Mouse (Mus musculus) midbrain, embryonic 14.5 days (tissue): ENCODE measurements at regions not wholly inside any gene's neighbourhood (a gene's known extent, or its start where the extent isn't known, plus 50 kb on each side); places are given as distances from the start of the nearest gene placed in this dataset.

Experiments used
- ATAC-seq: fragments of 200-750 bp; cut with Nextera tagmentation; 2 replicates; pipeline ENCODE4 v1.8.0; 2017; ENCODE audit warnings: moderate number of reproducible peaks, moderate library complexity; ENCODE audit not compliant: low FRiP score, low TSS enrichment
- DNase-seq: peaks from one replicate; pipeline ENCODE4 v3.0.0-alpha.2; 2015
- H3K27ac ChIP-seq: fragments of 300-500 bp; sonication (generic); replicated peaks from 2 replicates; pipeline ENCODE4 v1.5.1; 2014; ENCODE audit warnings: mild to moderate bottlenecking, low read depth, low read length, moderate library complexity
- H3K27me3 ChIP-seq: fragments of 300-500 bp; sonication (generic); 2 replicates; pipeline ENCODE4 v1.6.1; 2014; ENCODE audit warnings: low read length, control low read depth, mixed read lengths; ENCODE audit not compliant: control insufficient read depth, insufficient read depth
- H3K36me3 ChIP-seq: fragments of 300-500 bp; sonication (generic); 2 replicates; pipeline ENCODE4 v1.6.1; 2014; ENCODE audit warnings: low read length, control low read depth; ENCODE audit not compliant: control insufficient read depth, insufficient read depth
- H3K4me1 ChIP-seq: fragments of 300-500 bp; sonication (generic); 2 replicates; pipeline ENCODE4 v1.6.1; 2014; ENCODE audit warnings: mild to moderate bottlenecking, antibody characterized with exemption, low read length, control low read depth; ENCODE audit not compliant: control insufficient read depth, insufficient read depth
- H3K4me2 ChIP-seq: fragments of 300-500 bp; sonication (generic); 2 replicates; pipeline ENCODE4 v1.6.1; 2014; ENCODE audit warnings: mild to moderate bottlenecking, low read length, moderate library complexity
- H3K4me3 ChIP-seq: fragments of 300-500 bp; sonication (generic); replicated peaks from 2 replicates; pipeline ENCODE4 v1.5.1; 2014; ENCODE audit warnings: low read depth, low read length
- H3K9ac ChIP-seq: fragments of 300-500 bp; sonication (generic); replicated peaks from 2 replicates; pipeline ENCODE4 v1.6.1; 2014; ENCODE audit warnings: mild to moderate bottlenecking, low read length, moderate library complexity
- H3K9me3 ChIP-seq: fragments of 300-500 bp; sonication (generic); 2 replicates; pipeline ENCODE4 v1.6.1; 2016; ENCODE audit warnings: low read length, control low read depth, mixed read lengths; ENCODE audit not compliant: control insufficient read depth
- WGBS: fragments of 180-500 bp; shearing (Covaris S2); extraction: QIAGEN DNeasy Blood & Tissue Kit; methylation state at CpG from one replicate; pipeline ENCODE4 v1.1.7; 2014; 5-methylcytosine and 5-hydroxymethylcytosine counted together

GRCm38 (mm10) chr5:144621967-144622366 is 76.3 kb downstream of the Nptx2 start:
- ATAC-seq (peak; percentile 46; the same call in 1 of the 2 replicates), DNase-seq (peak; percentile 76)
- 0 out of 2 replicates have a peak overlapping the region, but pooled peaks have one; percentile 32 for H3K27ac ChIP-seq
- WGBS = 31% methylated on average over 14 of the region's 14 CpGs
- H3K36me3 ChIP-seq = no peaks in the 10 kb centered on the region
- H3K4me3 ChIP-seq = no peak overlapping the region
- no peaks in the 10 kb centered on the region for H3K27me3 ChIP-seq
- H3K4me1 ChIP-seq = no peaks in the 10 kb centered on the region
- no peak overlapping the region for H3K4me2 ChIP-seq
- no peaks in the 10 kb centered on the region for H3K9me3 ChIP-seq
- H3K9ac ChIP-seq = no peak overlapping the region

DNA sequence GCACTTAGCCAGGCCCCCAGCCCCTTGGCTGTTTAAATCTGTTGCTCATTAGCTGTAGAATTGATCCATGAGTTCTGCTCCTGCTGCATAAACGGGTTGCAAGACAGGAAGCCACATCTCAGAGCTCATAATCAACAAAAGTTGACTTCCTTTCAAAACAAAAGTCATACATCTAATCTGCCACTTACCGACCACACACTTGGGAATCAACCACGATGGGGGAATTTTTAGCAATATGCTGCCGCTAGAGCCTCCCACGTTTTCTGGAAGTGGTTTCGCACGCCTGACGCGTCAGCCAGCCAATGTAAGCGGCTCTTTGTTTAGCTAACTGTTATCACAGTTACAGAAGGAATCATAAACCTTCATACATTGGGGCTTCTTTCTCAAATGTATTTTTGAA is 77.7 kb downstream of the Nptx2 start:
- no peak overlapping the region for H3K27ac ChIP-seq
- H3K27me3 ChIP-seq = no peaks in the 10 kb centered on the region
- ATAC-seq = no peak
- H3K9ac ChIP-seq = no peak overlapping the region
- H3K9me3 ChIP-seq = no peaks in the 10 kb centered on the region
- WGBS = 78% methylated on average over 10 of the region's 10 CpGs
- H3K4me3 ChIP-seq = no peak overlapping the region
- no peaks in the 10 kb centered on the region for H3K36me3 ChIP-seq
- no peaks in the 10 kb centered on the region for H3K4me1 ChIP-seq
- H3K4me2 ChIP-seq = no peak overlapping the region
- DNase-seq = no peak

DNA sequence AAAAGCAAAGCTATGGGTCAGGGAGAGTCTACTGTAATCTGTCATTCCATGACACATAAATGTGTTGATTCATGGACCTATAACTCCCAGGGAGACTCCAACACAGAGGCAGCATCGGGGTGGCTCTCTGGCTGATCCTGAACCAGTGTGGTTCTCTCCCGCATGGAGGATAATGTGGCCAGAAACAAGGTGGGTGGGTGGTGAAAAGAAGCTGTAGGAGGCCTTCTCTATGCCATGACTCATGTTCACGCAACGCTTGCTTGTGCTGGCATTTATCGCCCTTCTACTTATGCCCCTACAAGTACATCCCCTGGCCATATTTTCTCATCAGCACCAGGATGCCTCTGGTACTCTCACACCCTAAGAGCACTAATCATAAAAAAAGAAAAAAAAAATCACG is 86.6 kb downstream of the Nptx2 start:
- H3K4me1 ChIP-seq = no peaks in the 10 kb centered on the region

GRCm38 (mm10) chr5:144638631-144639030 is 92.9 kb downstream of the Nptx2 start:
- no peak for ATAC-seq
- H3K27me3 ChIP-seq = no peaks in the 10 kb centered on the region
- H3K9ac ChIP-seq = no peak overlapping the region
- no peak overlapping the region for H3K4me3 ChIP-seq
- H3K4me1 ChIP-seq = no peaks in the 10 kb centered on the region
- H3K9me3 ChIP-seq = no peaks in the 10 kb centered on the region
- no peak overlapping the region for H3K27ac ChIP-seq
- 64% methylated on average over 3 of the region's 3 CpGs for WGBS
- H3K36me3 ChIP-seq = no peaks in the 10 kb centered on the region
- peak; percentile 67 for DNase-seq
- no peak overlapping the region for H3K4me2 ChIP-seq

More for the DNA sequence above, 86.6 kb downstream of the Nptx2 start:
- no peaks in the 10 kb centered on the region for H3K36me3 ChIP-seq
- H3K4me2 ChIP-seq = no peak overlapping the region
- H3K9ac ChIP-seq = no peak overlapping the region
- H3K4me3 ChIP-seq = no peak overlapping the region
- no peaks in the 10 kb centered on the region for H3K27me3 ChIP-seq
- DNase-seq = no peak
- 90% methylated on average over 6 of the region's 6 CpGs for WGBS
- no peaks in the 10 kb centered on the region for H3K9me3 ChIP-seq
- no peak overlapping the region for H3K27ac ChIP-seq
- no peak for ATAC-seq

GRCm38 (mm10) chr5:144639639-144640038 is 93.9 kb downstream of the Nptx2 start:
- no peak overlapping the region for H3K27ac ChIP-seq
- WGBS = 94% methylated on average over 5 of the region's 5 CpGs
- H3K4me3 ChIP-seq = no peak overlapping the region
- H3K9ac ChIP-seq = no peak overlapping the region
- no peaks in the 10 kb centered on the region for H3K36me3 ChIP-seq
- no peak for ATAC-seq
- H3K9me3 ChIP-seq = no peaks in the 10 kb centered on the region
- DNase-seq = no peak
- no peaks in the 10 kb centered on the region for H3K27me3 ChIP-seq
- H3K4me1 ChIP-seq = 0 out of 2 replicates have a peak, but pooled peaks cover under 1% of the 10 kb centered on the region
- no peak overlapping the region for H3K4me2 ChIP-seq

- no peak for ATAC-seq
- Histone ChIP-seq H3K9me3 (no peaks in the 10 kb centered on the region), H3K36me3 (no peaks in the 10 kb centered on the region), H3K4me1 (peaks cover 10% of the 10 kb centered on the region; the same call in 1 of the 2 replicates), H3K4me3 (no peak overlapping the region), H3K27me3 (no peaks in the 10 kb centered on the region), H3K4me2 (no peak overlapping the region), H3K9ac (no peak overlapping the region), H3K27ac (no peak overlapping the region)
- peak; percentile 17 for DNase-seq
- 59% methylated on average over 8 of the region's 8 CpGs for WGBS
These were observed 97.1 kb downstream of the Nptx2 start for GRCm38 (mm10) chr5:144642766-144643165.

DNA sequence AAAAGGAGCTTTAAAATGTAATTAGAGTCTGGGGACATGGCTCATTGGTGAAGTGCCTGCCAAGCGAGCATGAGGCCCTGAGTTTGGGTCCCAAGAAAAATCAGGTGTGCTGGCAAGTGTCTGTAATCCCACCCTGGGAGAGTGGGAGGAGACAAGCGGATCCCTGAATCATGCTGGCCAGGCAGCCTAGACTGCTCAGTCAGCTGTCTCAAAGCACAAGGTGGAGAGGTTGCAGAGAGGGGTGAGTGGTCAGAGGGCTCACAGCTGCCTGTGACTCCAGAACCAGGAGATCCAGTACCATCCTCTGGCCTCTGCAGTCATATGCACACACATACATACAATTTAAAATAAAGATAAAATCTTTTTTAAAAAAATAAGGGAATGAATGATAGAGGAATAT is 97.7 kb downstream of the Nptx2 start:
- no peaks in the 10 kb centered on the region for H3K27me3 ChIP-seq
- H3K36me3 ChIP-seq = no peaks in the 10 kb centered on the region

DNA sequence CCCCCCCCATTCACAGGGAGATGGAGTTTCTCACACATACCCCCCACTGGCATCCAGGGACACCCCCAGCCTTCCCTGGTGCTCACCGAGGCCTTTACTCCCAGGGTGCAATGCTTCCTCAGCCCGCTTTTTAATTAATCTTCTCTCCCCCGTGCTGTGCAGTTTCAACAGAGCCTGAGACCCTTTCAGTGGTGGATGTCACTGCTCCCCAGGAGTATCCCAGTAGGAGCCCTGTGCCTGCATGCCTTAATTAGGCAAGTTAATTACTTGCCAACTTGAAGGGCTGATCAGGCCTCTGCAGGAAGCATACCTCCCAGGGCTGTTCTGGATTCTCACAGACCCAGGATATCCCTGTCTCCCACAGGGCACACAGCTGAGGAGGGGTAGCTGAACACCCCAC is 99.7 kb downstream of the Nptx2 start:
- H3K27me3 ChIP-seq = no peaks in the 10 kb centered on the region
- no peak overlapping the region for H3K4me2 ChIP-seq
- WGBS = 6% methylated on average over 3 of the region's 3 CpGs
- H3K27ac ChIP-seq = peak overlapping the region; percentile 32; the same call in 1 of the 2 replicates
- H3K4me3 ChIP-seq = no peak overlapping the region
- H3K9ac ChIP-seq = 0 out of 2 replicates have a peak overlapping the region, but pooled peaks have one; percentile 9
- DNase-seq (peak; percentile 52), ATAC-seq (peak; percentile 20; the same call in 1 of the 2 replicates)
- no peaks in the 10 kb centered on the region for H3K9me3 ChIP-seq
- H3K4me1 ChIP-seq = peaks cover 10% of the 10 kb centered on the region; the same call in 1 of the 2 replicates
- no peaks in the 10 kb centered on the region for H3K36me3 ChIP-seq

More for the DNA sequence above, 97.7 kb downstream of the Nptx2 start:
- ATAC-seq = no peak
- H3K9me3 ChIP-seq = no peaks in the 10 kb centered on the region
- H3K4me1 ChIP-seq = peaks cover 10% of the 10 kb centered on the region; the same call in 1 of the 2 replicates
- no peak overlapping the region for H3K4me3 ChIP-seq
- peak; percentile 19 for DNase-seq
- H3K27ac ChIP-seq = no peak overlapping the region
- 38% methylated on average over 2 of the region's 2 CpGs for WGBS
- no peak overlapping the region for H3K9ac ChIP-seq
- no peak overlapping the region for H3K4me2 ChIP-seq

GRCm38 (mm10) chr5:144647311-144648104 is 101.8 kb downstream of the Nptx2 start:
- ATAC-seq (no peak), DNase-seq (no peak)
- Histone ChIP-seq H3K4me3 (no peak overlapping the region), H3K9ac (no peak overlapping the region), H3K36me3 (no peaks in the 10 kb centered on the region), H3K4me2 (no peak overlapping the region), H3K27me3 (no peaks in the 10 kb centered on the region), H3K27ac (no peak overlapping the region), H3K4me1 (peaks cover 10% of the 10 kb centered on the region; the same call in 1 of the 2 replicates), H3K9me3 (no peaks in the 10 kb centered on the region)
- WGBS = 86% methylated on average over 12 of the region's 12 CpGs
